Mouse (Mus musculus): ENCODE measurements at regions not wholly inside any gene's neighbourhood (a gene's known extent, or its start where the extent isn't known, plus 50 kb on each side); places are given as distances from the start of the nearest gene placed in this dataset.

DNA sequence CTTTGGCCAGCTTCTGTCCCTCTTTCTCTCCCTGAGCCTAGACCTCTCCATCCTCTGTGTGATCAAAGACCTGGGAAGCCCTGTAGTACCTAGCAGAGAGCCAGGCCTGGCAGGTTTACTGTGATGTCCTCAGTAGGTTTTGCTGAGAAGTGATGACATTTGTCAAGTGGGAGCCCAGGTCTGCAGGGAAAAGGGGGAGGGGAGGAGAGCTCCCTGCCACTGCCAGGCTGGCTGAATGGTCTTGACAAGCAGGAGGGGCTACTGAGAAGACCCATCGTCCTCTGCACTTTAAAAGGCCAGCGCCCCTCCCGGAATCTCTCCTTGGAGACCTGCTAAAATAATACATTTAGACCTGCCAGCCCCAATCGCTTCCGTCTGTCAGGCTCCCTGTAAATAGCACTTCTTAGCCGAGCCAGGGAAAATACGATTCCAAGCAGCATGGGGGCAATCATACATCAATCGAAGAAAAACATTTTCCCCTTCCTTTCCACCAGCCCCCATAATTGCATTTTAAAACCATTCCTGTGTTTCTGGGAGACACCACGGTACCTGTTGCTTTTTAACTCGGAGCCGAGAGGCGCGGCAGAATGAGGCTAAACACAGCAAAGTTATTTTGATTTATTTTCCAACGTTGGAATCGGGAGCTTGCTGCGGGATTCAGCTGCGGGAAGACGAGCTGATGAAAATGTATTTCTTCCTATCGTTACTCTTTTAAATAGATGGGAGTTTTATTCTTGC is 144.5 kb upstream of the Tle3 start:
- no peak for TF ChIP-seq CTCF (IDR thresholded peaks at IDR 0.05; ENCODE audit: low read depth, low read length)
- no peak for TF ChIP-seq GATA1 (IDR thresholded peaks at IDR 0.05; ENCODE audit: borderline replicate concordance, low read length)
- TF ChIP-seq TAL1 (conservative IDR thresholded peaks at IDR 0.05; ENCODE audit: low read depth, low read length) = no peak
- no peak for TF ChIP-seq POLR2AphosphoS5 (IDR thresholded peaks at IDR 0.05; ENCODE audit: insufficient replicate concordance, low read depth, low read length)
- TF ChIP-seq GATA2 (IDR thresholded peaks at IDR 0.05; ENCODE audit: borderline replicate concordance, low read depth, low read length) = no peak
